Comparison of ENCODE assay signal across 8 mouse cellular contexts in genomic region chr13:44026321-44027255, GRCm38 (mm10).
DNase-seq lines count a peak whose midpoint lies in the region; ATAC-seq and TF ChIP-seq lines count a peak whose summit lies in the region.

No protein-coding gene starts in this region.

- no peak for TF ChIP-seq POLR2A in kidney, adult 2 months (IDR thresholded peaks at IDR 0.05; ENCODE audit: low read depth, low read length)

- peak overlapping the region; percentile 32 for H3K4me2 ChIP-seq in lung, embryonic 15.5 days

- no peak for TF ChIP-seq CTCF in kidney, adult 2 months (conservative IDR thresholded peaks at IDR 0.05; ENCODE audit: insufficient read depth, insufficient read length, low read depth, low read length)

- peak overlapping the region; percentile 12 for H3K4me3 ChIP-seq in lung, embryonic 15.5 days
- peak overlapping the region; percentile 3; the same call in 1 of the 2 replicates for H3K4me3 ChIP-seq in kidney, adult 2 months (ENCODE audit: insufficient read depth, low read depth, low read length)

- H3K9me3 ChIP-seq in lung, embryonic 15.5 days = no peaks in the 10 kb centered on the region

- H3K27ac ChIP-seq in lung, embryonic 15.5 days = peak overlapping the region; percentile 45; the same call in 1 of the 2 replicates
- H3K27ac ChIP-seq in kidney, adult 2 months (ENCODE audit: insufficient read depth, low read depth, low read length) = no peak overlapping the region

- DNase-seq in lung, postnatal 14 days = no peak
- peak; percentile 64 for DNase-seq in forelimb bud, embryonic 11.5 days (ENCODE audit: low read depth, low spot score)
- peak; percentile 56 for DNase-seq in kidney, adult 2 months
- DNase-seq in retina, embryonic 14.5 days (ENCODE audit: low spot score) = peak; percentile 62
- no peak for DNase-seq in left cerebral cortex, postnatal 36 days (ENCODE audit: low spot score in 2 of 2)
- no peak for DNase-seq in frontal cortex, postnatal 14 days (ENCODE audit: low spot score in 2 of 2)

- peak overlapping the region; percentile 11; the same call in 1 of the 2 replicates for H3K9ac ChIP-seq in lung, embryonic 15.5 days

- ATAC-seq in lung, embryonic 15.5 days (ENCODE audit: borderline replicate concordance, extremely low read depth, low FRiP score, low TSS enrichment) = peak; percentile 36; the same call in 1 of the 2 replicates
- ATAC-seq in inflammation-experienced regulatory T-cells, adult 6 months = no peak

- H3K27me3 ChIP-seq in lung, embryonic 15.5 days = no peaks in the 10 kb centered on the region
- no peaks in the 10 kb centered on the region for H3K27me3 ChIP-seq in kidney, adult 2 months (replicated peaks; ENCODE audit: control insufficient read depth, insufficient read depth, low read length)

- H3K4me1 ChIP-seq in lung, embryonic 15.5 days = peaks cover 30% of the 10 kb centered on the region
- 0 out of 2 replicates have a peak, but pooled peaks cover 3% of the 10 kb centered on the region for H3K4me1 ChIP-seq in kidney, adult 2 months (ENCODE audit: control insufficient read depth, insufficient read depth, low read length)

- intact Hi-C loops in left cerebral cortex, postnatal 36 days (cut with DNase I) = no loop called here

- 39% methylated on average over 26 of the region's 26 CpGs for WGBS in lung, embryonic 15.5 days
- 10% methylated on average over 26 of the region's 26 CpGs for WGBS in kidney, adult 2 months

- H3K36me3 ChIP-seq in lung, embryonic 15.5 days = no peaks in the 10 kb centered on the region
- H3K36me3 ChIP-seq in kidney, adult 2 months (ENCODE audit: control insufficient read depth, insufficient read depth, low read length) = no peaks in the 10 kb centered on the region

Comparison
In these comparisons a context has a peak if more than half of its experiments do, and no peak if none do; other contexts are left out.
1. DNase-seq: peak in forelimb bud, embryonic 11.5 days (single experiment), kidney, adult 2 months (single experiment) and retina, embryonic 14.5 days (single experiment); none in lung, postnatal 14 days (single experiment), left cerebral cortex, postnatal 36 days (0 of 2) and frontal cortex, postnatal 14 days (0 of 2).